Mouse (Mus musculus): ENCODE results near the gene Josd2. TPM values are rescaled to one million over a fixed set of nuclear protein-coding genes. Genes with fewer than 3 reads are reported as not detected.
A peak's percentile ranks its signal among the peaks of the same experiment; 100 is the strongest.

Gene Josd2
- polyA plus RNA-seq, 1 experiment from 2014 or later: 86.2 TPM

GRCm38 (mm10) chr7:44485572-44486195, 17.9 kb downstream of the Josd2 start:
- Histone ChIP-seq H3K27ac (no peak overlapping the region), H3K9me3 (0 out of 2 replicates have a peak, but pooled peaks cover 3% of the 10 kb centered on the region), H3K27me3 (ENCODE audit: insufficient read depth, poor library complexity, severe bottlenecking) (peaks cover 24% of the 10 kb centered on the region), H3K4me1 (replicated peaks) (peaks cover 17% of the 10 kb centered on the region), H3K36me3 (peaks cover 29% of the 10 kb centered on the region), H3K4me3 (no peak overlapping the region)
- 76% methylated on average over 7 of the region's 7 CpGs for WGBS
- DNase-seq (ENCODE audit: low spot score): no peak

DNA sequence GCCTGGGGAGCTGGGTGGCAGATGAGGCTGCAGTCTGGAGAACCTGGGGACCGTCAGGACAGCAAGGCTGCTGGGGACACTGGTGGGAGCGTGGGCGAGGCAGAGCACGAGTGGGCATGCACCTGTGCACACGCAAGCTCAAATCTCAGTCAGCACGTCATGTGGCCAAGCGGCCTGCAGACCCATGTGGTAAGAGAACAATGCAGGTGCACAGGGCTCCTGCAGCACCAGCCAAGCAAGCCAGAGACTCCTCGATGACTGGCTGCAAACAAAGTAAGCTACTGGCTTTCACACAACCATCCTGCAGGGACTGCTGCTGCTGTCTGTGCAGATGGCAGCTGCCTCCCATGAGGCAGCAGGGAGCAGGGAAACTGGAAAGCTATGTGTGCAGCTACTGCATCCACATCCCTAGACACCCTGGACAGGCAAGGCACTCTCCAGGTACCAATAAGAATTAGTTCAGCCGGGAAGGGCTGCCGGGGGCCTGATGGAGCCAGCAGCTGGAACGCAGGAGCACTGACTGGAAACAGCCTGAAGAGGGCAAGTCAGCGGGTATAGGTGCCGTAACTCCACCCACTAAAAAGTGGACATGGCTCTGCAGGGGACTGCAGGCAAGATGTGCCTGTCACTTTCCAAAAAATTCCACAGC, 19.3 kb downstream of the Josd2 start:
- WGBS: 71% methylated on average over 13 of the region's 13 CpGs
- DNase-seq (ENCODE audit: low spot score): no peak
- Histone ChIP-seq H3K9me3 (0 out of 2 replicates have a peak, but pooled peaks cover 3% of the 10 kb centered on the region), H3K4me3 (no peak overlapping the region), H3K27me3 (ENCODE audit: insufficient read depth, poor library complexity, severe bottlenecking) (peaks cover 13% of the 10 kb centered on the region), H3K27ac (0 out of 2 replicates have a peak overlapping the region, but pooled peaks have one; percentile 19), H3K4me1 (replicated peaks) (peaks cover 17% of the 10 kb centered on the region), H3K36me3 (peaks cover 43% of the 10 kb centered on the region)

GRCm38 (mm10) chr7:44487936-44488335, 20.2 kb downstream of the Josd2 start:
- Histone ChIP-seq H3K27ac (no peak overlapping the region), H3K36me3 (peaks cover 52% of the 10 kb centered on the region), H3K4me3 (no peak overlapping the region), H3K27me3 (ENCODE audit: insufficient read depth, poor library complexity, severe bottlenecking) (peaks cover 5% of the 10 kb centered on the region), H3K9me3 (0 out of 2 replicates have a peak, but pooled peaks cover 3% of the 10 kb centered on the region), H3K4me1 (replicated peaks) (peaks cover 17% of the 10 kb centered on the region)
- 90% methylated on average over 7 of the region's 7 CpGs for WGBS
- DNase-seq (ENCODE audit: low spot score): no peak

- no peak overlapping the region for H3K4me3 ChIP-seq
- H3K27me3 ChIP-seq (ENCODE audit: insufficient read depth, poor library complexity, severe bottlenecking): no peaks in the 10 kb centered on the region
- 0 out of 2 replicates have a peak, but pooled peaks cover 3% of the 10 kb centered on the region for H3K9me3 ChIP-seq
- peaks cover 58% of the 10 kb centered on the region for H3K36me3 ChIP-seq
- H3K27ac ChIP-seq: no peak overlapping the region
- peaks cover 17% of the 10 kb centered on the region for H3K4me1 ChIP-seq (replicated peaks)
- DNase-seq (ENCODE audit: low spot score): no peak
- WGBS: 96% methylated on average over 8 of the region's 8 CpGs
Observed at GRCm38 (mm10) chr7:44488545-44488944, 20.8 kb downstream of the Josd2 start.

DNA sequence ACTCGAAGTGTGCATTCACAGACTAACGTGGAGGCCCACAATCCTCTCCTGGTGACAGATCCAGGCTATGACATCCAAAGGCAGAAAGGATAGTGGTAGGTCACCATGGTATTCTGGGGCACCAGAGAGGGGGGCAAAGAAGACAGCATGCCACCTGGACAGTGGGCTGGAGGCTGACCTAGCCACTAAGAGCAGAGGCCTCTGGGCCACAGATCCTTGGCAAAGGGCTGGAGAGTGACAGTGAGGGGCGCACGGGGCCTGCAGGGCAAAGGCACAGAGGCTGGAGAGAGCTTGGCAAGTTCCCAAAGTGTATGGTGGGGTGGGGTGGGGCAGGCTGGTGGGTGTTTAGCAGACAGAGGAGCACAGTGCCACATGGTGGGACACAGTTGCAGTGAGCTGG, 22.5 kb downstream of the Josd2 start:
- Histone ChIP-seq H3K36me3 (peaks cover 71% of the 10 kb centered on the region), H3K27me3 (ENCODE audit: insufficient read depth, poor library complexity, severe bottlenecking) (no peaks in the 10 kb centered on the region), H3K4me1 (replicated peaks) (peaks cover 26% of the 10 kb centered on the region), H3K4me3 (no peak overlapping the region), H3K27ac (no peak overlapping the region), H3K9me3 (no peaks in the 10 kb centered on the region)
- no peak for DNase-seq (ENCODE audit: low spot score)
- 98% methylated on average over 4 of the region's 4 CpGs for WGBS

DNA sequence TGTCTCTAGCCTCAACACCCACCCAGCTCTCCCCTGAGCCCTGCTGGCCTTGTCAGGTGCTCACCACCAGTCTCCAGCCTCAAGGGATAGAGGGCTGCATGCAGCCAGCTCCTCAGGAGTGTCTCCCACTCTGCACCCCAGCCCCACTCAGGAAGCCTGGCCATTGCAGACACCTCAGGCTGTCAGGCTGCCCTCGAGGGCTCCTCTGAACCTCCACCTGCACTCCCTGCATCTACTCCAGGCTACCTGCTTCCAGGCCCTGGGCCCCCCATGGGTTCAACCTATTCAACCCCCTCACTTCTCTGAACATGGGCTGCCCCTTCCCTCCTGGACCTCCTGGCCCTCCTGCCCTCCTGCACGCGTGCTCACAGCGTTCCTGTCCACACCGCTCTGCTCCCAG, 23.6 kb downstream of the Josd2 start:
- no peak overlapping the region for H3K4me3 ChIP-seq
- peaks cover 71% of the 10 kb centered on the region for H3K36me3 ChIP-seq
- H3K9me3 ChIP-seq: no peaks in the 10 kb centered on the region
- 96% methylated on average over 5 of the region's 5 CpGs for WGBS
- no peak for DNase-seq (ENCODE audit: low spot score)
- no peak overlapping the region for H3K27ac ChIP-seq
- H3K27me3 ChIP-seq (ENCODE audit: insufficient read depth, poor library complexity, severe bottlenecking): no peaks in the 10 kb centered on the region
- peaks cover 29% of the 10 kb centered on the region for H3K4me1 ChIP-seq (replicated peaks)

DNA sequence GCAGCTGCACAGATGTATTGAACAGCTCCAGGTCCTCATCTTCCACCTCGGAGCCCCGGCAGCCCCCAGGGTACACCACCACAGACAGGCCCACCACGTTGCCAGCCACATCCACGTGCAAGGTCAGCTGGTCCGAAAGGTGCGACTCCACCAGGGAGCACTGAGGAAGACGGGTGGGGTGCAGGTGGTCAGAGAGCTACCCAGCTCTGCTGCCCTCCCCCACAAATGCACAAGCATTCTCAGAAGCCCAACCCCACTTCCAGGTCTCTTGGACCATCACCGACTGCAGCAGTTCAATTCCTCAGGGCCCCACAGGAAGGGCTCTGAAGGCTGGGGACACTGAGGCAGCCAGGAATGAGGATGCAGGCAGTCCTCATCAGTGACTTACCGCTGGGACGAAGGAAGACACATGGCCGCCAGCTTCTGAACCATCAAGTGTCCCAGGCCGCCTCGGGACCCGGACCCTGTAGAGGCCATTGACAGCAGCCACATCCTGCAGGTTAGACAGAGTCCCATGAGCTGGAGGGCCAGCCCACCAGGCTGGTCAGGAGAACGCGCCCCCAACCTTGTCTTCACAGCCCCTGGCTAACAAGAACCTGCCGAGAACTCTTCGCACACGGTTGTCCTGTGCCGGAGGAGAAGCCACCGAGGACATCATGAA, 24.5 kb downstream of the Josd2 start:
- no peaks in the 10 kb centered on the region for H3K9me3 ChIP-seq
- 94% methylated on average over 21 of the region's 21 CpGs for WGBS
- DNase-seq (ENCODE audit: low spot score): no peak
- H3K36me3 ChIP-seq: peaks cover 72% of the 10 kb centered on the region
- 0 out of 2 replicates have a peak overlapping the region, but pooled peaks have one; percentile 3 for H3K4me3 ChIP-seq
- no peaks in the 10 kb centered on the region for H3K27me3 ChIP-seq (ENCODE audit: insufficient read depth, poor library complexity, severe bottlenecking)
- no peak overlapping the region for H3K27ac ChIP-seq
- peaks cover 29% of the 10 kb centered on the region for H3K4me1 ChIP-seq (replicated peaks)

DNA sequence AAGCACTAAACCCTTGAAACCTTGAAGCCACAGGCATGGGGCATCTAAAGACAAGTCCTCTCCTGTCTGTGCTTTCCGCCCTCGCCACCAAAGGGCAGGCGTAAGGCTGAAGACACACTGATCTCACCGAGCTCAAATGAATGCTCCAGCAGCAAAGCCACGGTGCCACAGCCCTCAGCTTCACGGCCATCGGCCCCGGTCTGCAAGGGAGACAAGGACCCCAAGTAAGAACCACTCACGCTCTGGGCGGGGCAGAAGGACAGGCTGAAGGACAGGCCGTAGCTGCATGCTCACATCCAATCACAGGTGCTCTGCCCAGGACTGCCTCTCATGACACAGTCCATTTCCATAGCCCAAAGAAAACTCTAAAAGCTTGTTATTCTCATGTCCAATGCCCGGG, 26.9 kb downstream of the Josd2 start:
- WGBS: 93% methylated on average over 12 of the region's 12 CpGs
- Histone ChIP-seq H3K4me1 (replicated peaks) (peaks cover 29% of the 10 kb centered on the region), H3K27me3 (ENCODE audit: insufficient read depth, poor library complexity, severe bottlenecking) (0 out of 2 replicates have a peak, but pooled peaks cover 8% of the 10 kb centered on the region), H3K9me3 (no peaks in the 10 kb centered on the region), H3K36me3 (peaks cover 57% of the 10 kb centered on the region), H3K4me3 (peak overlapping the region; percentile 5), H3K27ac (no peak overlapping the region)
- no peak for DNase-seq (ENCODE audit: low spot score)

- Histone ChIP-seq H3K36me3 (peaks cover 53% of the 10 kb centered on the region), H3K4me1 (replicated peaks) (peaks cover 29% of the 10 kb centered on the region), H3K4me3 (peak overlapping the region; percentile 89), H3K9me3 (no peaks in the 10 kb centered on the region), H3K27me3 (ENCODE audit: insufficient read depth, poor library complexity, severe bottlenecking) (peaks cover 11% of the 10 kb centered on the region; the same call in 1 of the 2 replicates), H3K27ac (peak overlapping the region; percentile 99; the same call in 1 of the 2 replicates)
- no peak for DNase-seq (ENCODE audit: low spot score)
- WGBS: 92% methylated on average over 7 of the region's 7 CpGs
Observed at GRCm38 (mm10) chr7:44495086-44495485, 27.3 kb downstream of the Josd2 start.

DNA sequence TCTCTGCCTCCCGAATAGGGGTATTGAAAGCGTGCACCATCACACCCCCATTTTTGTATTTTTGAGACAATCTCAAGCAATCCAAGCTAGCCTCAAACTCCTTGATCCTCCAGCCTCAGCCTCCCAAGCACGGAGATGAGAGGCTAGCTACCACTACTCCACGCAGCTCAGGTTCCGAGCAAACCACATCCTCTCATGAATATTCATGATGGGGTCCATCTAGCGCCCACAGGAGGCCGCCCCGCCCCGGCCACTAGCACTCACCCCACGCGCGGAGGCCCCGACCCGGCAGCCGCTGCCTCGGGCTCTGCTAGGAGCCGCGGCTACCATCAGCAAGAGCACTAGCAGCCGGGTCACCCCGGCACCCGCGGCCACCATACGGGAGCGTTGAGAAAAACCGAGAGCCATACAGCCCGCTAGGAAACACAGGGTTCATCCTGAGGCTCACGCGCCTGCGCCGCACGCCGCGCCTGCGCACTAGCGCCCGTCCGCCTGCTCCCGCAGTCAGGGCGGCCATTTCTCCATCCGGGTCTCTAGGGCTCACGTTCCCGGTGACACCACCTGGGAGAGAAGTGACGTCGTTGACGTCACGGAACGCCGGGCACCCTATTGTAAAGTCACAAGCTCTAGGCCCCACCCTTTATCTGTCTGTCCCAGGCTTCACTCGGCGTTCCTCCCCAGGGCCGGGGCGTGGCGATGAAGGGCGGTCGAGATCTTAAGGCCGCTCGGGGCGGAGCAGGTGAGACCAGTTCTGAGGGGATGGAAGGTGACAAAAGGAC, 28.4 kb downstream of the Josd2 start, which contains the start of the genes Emc10 and Fam71e1:
Gene Emc10 (minus strand): TSS at position 538 of the 779 bp plus-strand sequence.
Gene Fam71e1 (plus strand): TSS at position 590 of the 779 bp plus-strand sequence.
- Histone ChIP-seq H3K27me3 (ENCODE audit: insufficient read depth, poor library complexity, severe bottlenecking) (peaks cover 19% of the 10 kb centered on the region), H3K27ac (peak within 1 kb of the TSS; percentile 99), H3K4me1 (replicated peaks) (peaks cover 29% of the 10 kb centered on the region), H3K4me3 (peak within 1 kb of the TSS; percentile 89), H3K36me3 (peaks cover 42% of the 10 kb centered on the region), H3K9me3 (no peaks in the 10 kb centered on the region)
- under 1% methylated on average over 58 of the region's 58 CpGs for WGBS
- DNase-seq (ENCODE audit: low spot score): peak; percentile 99

GRCm38 (mm10) chr7:44496771-44497109, 29.0 kb downstream of the Josd2 start:
- DNase-seq (ENCODE audit: low spot score): no peak
- H3K9me3 ChIP-seq: no peaks in the 10 kb centered on the region
- WGBS: 1% methylated on average over 26 of the region's 26 CpGs
- peak overlapping the region; percentile 89 for H3K4me3 ChIP-seq
- H3K36me3 ChIP-seq: peaks cover 37% of the 10 kb centered on the region
- peaks cover 29% of the 10 kb centered on the region for H3K4me1 ChIP-seq (replicated peaks)
- peak overlapping the region; percentile 99 for H3K27ac ChIP-seq
- peaks cover 19% of the 10 kb centered on the region for H3K27me3 ChIP-seq (ENCODE audit: insufficient read depth, poor library complexity, severe bottlenecking)

- Histone ChIP-seq H3K27ac (peak overlapping the region; percentile 99), H3K27me3 (ENCODE audit: insufficient read depth, poor library complexity, severe bottlenecking) (peaks cover 19% of the 10 kb centered on the region), H3K4me1 (replicated peaks) (peaks cover 29% of the 10 kb centered on the region), H3K9me3 (no peaks in the 10 kb centered on the region), H3K36me3 (peaks cover 29% of the 10 kb centered on the region), H3K4me3 (peak overlapping the region; percentile 89)
- WGBS: 83% methylated on average over 10 of the region's 10 CpGs
- DNase-seq (ENCODE audit: low spot score): no peak
Observed at GRCm38 (mm10) chr7:44497361-44498055, 29.7 kb downstream of the Josd2 start.
